Mouse (Mus musculus): ENCODE measurements around the gene Coq9. TPM values are rescaled to one million over a fixed set of nuclear protein-coding genes. Genes with fewer than 3 reads are reported as not detected.

Coq9 gene
- polyA plus RNA-seq, 1 experiment from 2014 or later = 57.2 TPM

- H3K9ac ChIP-seq = no peak overlapping the region
- no peak overlapping the region for H3K4me3 ChIP-seq
- WGBS (ENCODE audit: insufficient replicate concordance) = 61% methylated on average over 7 of the region's 7 CpGs
- H3K9me3 ChIP-seq (replicated peaks) = no peaks in the 10 kb centered on the region
- no peak overlapping the region for H3K27ac ChIP-seq
- H3K36me3 ChIP-seq = no peaks in the 10 kb centered on the region
- H3K4me1 ChIP-seq = peaks cover 57% of the 10 kb centered on the region
- 0 out of 2 replicates have a peak, but pooled peaks have one; percentile 6 for ATAC-seq
- H3K4me2 ChIP-seq = no peak overlapping the region
- peaks cover 30% of the 10 kb centered on the region for H3K27me3 ChIP-seq (replicated peaks)
Observed at GRCm38 (mm10) chr8:94807506-94807905, 30.6 kb upstream of the Coq9 start.

- 63% methylated on average over 6 of the region's 6 CpGs for WGBS (ENCODE audit: insufficient replicate concordance)
- peak; percentile 64 for ATAC-seq
- H3K27me3 ChIP-seq (replicated peaks) = peaks cover 28% of the 10 kb centered on the region
Observed at GRCm38 (mm10) chr8:94808372-94808771, 29.7 kb upstream of the Coq9 start.

GRCm38 (mm10) chr8:94810153-94810552 is 28.0 kb upstream of the Coq9 start, which contains the start of gene Ccl17:
Ccl17 (plus strand) TSS chr8:94810453.
- Histone ChIP-seq H3K4me3 (no peak within 1 kb of the TSS), H3K9ac (no peak within 1 kb of the TSS), H3K27me3 (replicated peaks) (peaks cover 15% of the 10 kb centered on the region; the same call in 1 of the 2 replicates), H3K36me3 (no peaks in the 10 kb centered on the region), H3K4me2 (no peak within 1 kb of the TSS), H3K27ac (peak within 1 kb of the TSS; percentile 21), H3K9me3 (replicated peaks) (no peaks in the 10 kb centered on the region), H3K4me1 (peaks cover 46% of the 10 kb centered on the region)
- WGBS (ENCODE audit: insufficient replicate concordance) = 50% methylated on average over 3 of the region's 3 CpGs
- ATAC-seq = no peak

More at GRCm38 (mm10) chr8:94808372-94808771, 29.7 kb upstream of the Coq9 start:
- H3K9me3 ChIP-seq (replicated peaks) = no peaks in the 10 kb centered on the region
- H3K4me3 ChIP-seq = no peak overlapping the region
- no peak overlapping the region for H3K4me2 ChIP-seq
- no peak overlapping the region; the same call in 1 of the 2 replicates for H3K9ac ChIP-seq
- H3K4me1 ChIP-seq = peaks cover 58% of the 10 kb centered on the region
- no peak overlapping the region for H3K27ac ChIP-seq
- no peaks in the 10 kb centered on the region for H3K36me3 ChIP-seq

GRCm38 (mm10) chr8:94810855-94811254 is 27.3 kb upstream of the Coq9 start:
- ATAC-seq = no peak
- H3K27me3 ChIP-seq (replicated peaks) = peaks cover 14% of the 10 kb centered on the region; the same call in 1 of the 2 replicates
- no peaks in the 10 kb centered on the region for H3K36me3 ChIP-seq
- no peaks in the 10 kb centered on the region for H3K9me3 ChIP-seq (replicated peaks)
- WGBS (ENCODE audit: insufficient replicate concordance) = 80% methylated on average over 5 of the region's 5 CpGs
- no peak overlapping the region for H3K27ac ChIP-seq
- no peak overlapping the region for H3K4me2 ChIP-seq
- no peak overlapping the region for H3K4me3 ChIP-seq
- no peak overlapping the region for H3K9ac ChIP-seq
- H3K4me1 ChIP-seq = peaks cover 41% of the 10 kb centered on the region

GRCm38 (mm10) chr8:94811654-94812053 is 26.5 kb upstream of the Coq9 start:
- no peak overlapping the region for H3K9ac ChIP-seq

GRCm38 (mm10) chr8:94812645-94813098 is 25.4 kb upstream of the Coq9 start:
- no peaks in the 10 kb centered on the region for H3K9me3 ChIP-seq (replicated peaks)
- no peaks in the 10 kb centered on the region for H3K36me3 ChIP-seq
- no peak overlapping the region for H3K4me2 ChIP-seq
- WGBS (ENCODE audit: insufficient replicate concordance) = 30% methylated on average over 6 of the region's 6 CpGs
- H3K4me3 ChIP-seq = no peak overlapping the region
- no peak overlapping the region for H3K27ac ChIP-seq
- H3K27me3 ChIP-seq (replicated peaks) = 0 out of 2 replicates have a peak, but pooled peaks cover 2% of the 10 kb centered on the region
- no peak overlapping the region for H3K9ac ChIP-seq
- ATAC-seq = peak; percentile 41; the same call in 1 of the 2 replicates
- peaks cover 30% of the 10 kb centered on the region for H3K4me1 ChIP-seq

More at GRCm38 (mm10) chr8:94811654-94812053, 26.5 kb upstream of the Coq9 start:
- Histone ChIP-seq H3K27ac (peak overlapping the region; percentile 21; the same call in 1 of the 2 replicates), H3K9me3 (replicated peaks) (no peaks in the 10 kb centered on the region), H3K36me3 (no peaks in the 10 kb centered on the region), H3K27me3 (replicated peaks) (0 out of 2 replicates have a peak, but pooled peaks cover 7% of the 10 kb centered on the region), H3K4me2 (no peak overlapping the region), H3K4me1 (peaks cover 38% of the 10 kb centered on the region), H3K4me3 (no peak overlapping the region)
- WGBS (ENCODE audit: insufficient replicate concordance) = 53% methylated on average over 6 of the region's 6 CpGs
- no peak for ATAC-seq

- peaks cover 12% of the 10 kb centered on the region for H3K4me1 ChIP-seq
- WGBS (ENCODE audit: insufficient replicate concordance) = 0% methylated on average over 1 of the region's 1 CpGs
- H3K27ac ChIP-seq = no peak overlapping the region
- H3K9ac ChIP-seq = no peak overlapping the region
- H3K36me3 ChIP-seq = no peaks in the 10 kb centered on the region
- no peaks in the 10 kb centered on the region for H3K9me3 ChIP-seq (replicated peaks)
- H3K27me3 ChIP-seq (replicated peaks) = no peaks in the 10 kb centered on the region
- H3K4me2 ChIP-seq = no peak overlapping the region
- H3K4me3 ChIP-seq = no peak overlapping the region
- no peak for ATAC-seq
Observed at GRCm38 (mm10) chr8:94814556-94814955, 23.6 kb upstream of the Coq9 start.

GRCm38 (mm10) chr8:94817933-94818332 is 20.2 kb upstream of the Coq9 start:
- 72% methylated on average over 11 of the region's 11 CpGs for WGBS (ENCODE audit: insufficient replicate concordance)

GRCm38 (mm10) chr8:94819671-94820179 is 18.4 kb upstream of the Coq9 start:
- Histone ChIP-seq H3K27me3 (replicated peaks) (no peaks in the 10 kb centered on the region), H3K9me3 (replicated peaks) (no peaks in the 10 kb centered on the region), H3K27ac (peak overlapping the region; percentile 61), H3K9ac (no peak overlapping the region), H3K36me3 (peaks cover 49% of the 10 kb centered on the region), H3K4me1 (peaks cover 26% of the 10 kb centered on the region), H3K4me3 (no peak overlapping the region), H3K4me2 (no peak overlapping the region)
- ATAC-seq = peak; percentile 26; the same call in 1 of the 2 replicates
- WGBS (ENCODE audit: insufficient replicate concordance) = 42% methylated on average over 6 of the region's 6 CpGs

More at GRCm38 (mm10) chr8:94817933-94818332, 20.2 kb upstream of the Coq9 start:
- no peaks in the 10 kb centered on the region for H3K9me3 ChIP-seq (replicated peaks)
- H3K36me3 ChIP-seq = peaks cover 31% of the 10 kb centered on the region
- H3K27me3 ChIP-seq (replicated peaks) = no peaks in the 10 kb centered on the region
- no peak overlapping the region for H3K4me3 ChIP-seq
- H3K9ac ChIP-seq = no peak overlapping the region
- H3K4me2 ChIP-seq = no peak overlapping the region
- no peak for ATAC-seq
- no peak overlapping the region for H3K27ac ChIP-seq
- peaks cover 23% of the 10 kb centered on the region for H3K4me1 ChIP-seq

GRCm38 (mm10) chr8:94820553-94820952 is 17.6 kb upstream of the Coq9 start:
- Histone ChIP-seq H3K4me3 (no peak overlapping the region), H3K36me3 (peaks cover 58% of the 10 kb centered on the region), H3K4me2 (no peak overlapping the region), H3K27me3 (replicated peaks) (no peaks in the 10 kb centered on the region), H3K9me3 (replicated peaks) (no peaks in the 10 kb centered on the region), H3K9ac (no peak overlapping the region; the same call in 1 of the 2 replicates), H3K4me1 (peaks cover 26% of the 10 kb centered on the region), H3K27ac (no peak overlapping the region)
- ATAC-seq = no peak
- 84% methylated on average over 7 of the region's 7 CpGs for WGBS (ENCODE audit: insufficient replicate concordance)

- Histone ChIP-seq H3K27me3 (replicated peaks) (no peaks in the 10 kb centered on the region), H3K9me3 (replicated peaks) (no peaks in the 10 kb centered on the region), H3K36me3 (peaks cover 66% of the 10 kb centered on the region), H3K4me2 (no peak overlapping the region), H3K4me3 (no peak overlapping the region), H3K4me1 (peaks cover 26% of the 10 kb centered on the region), H3K27ac (no peak overlapping the region), H3K9ac (no peak overlapping the region)
- no peak for ATAC-seq
- 95% methylated on average over 2 of the region's 2 CpGs for WGBS (ENCODE audit: insufficient replicate concordance)
Observed at GRCm38 (mm10) chr8:94821381-94821780, 16.7 kb upstream of the Coq9 start.

GRCm38 (mm10) chr8:94822637-94823560 is 15.2 kb upstream of the Coq9 start:
- H3K27me3 ChIP-seq (replicated peaks) = no peaks in the 10 kb centered on the region
- no peak overlapping the region for H3K9ac ChIP-seq
- no peaks in the 10 kb centered on the region for H3K9me3 ChIP-seq (replicated peaks)
- H3K4me1 ChIP-seq = peaks cover 26% of the 10 kb centered on the region
- H3K4me2 ChIP-seq = no peak overlapping the region
- H3K27ac ChIP-seq = 0 out of 2 replicates have a peak overlapping the region, but pooled peaks have one; percentile 34
- H3K4me3 ChIP-seq = no peak overlapping the region
- WGBS (ENCODE audit: insufficient replicate concordance) = 84% methylated on average over 23 of the region's 23 CpGs
- ATAC-seq = peak; percentile 76
- peaks cover 79% of the 10 kb centered on the region for H3K36me3 ChIP-seq

All from liver, embryonic 12.5 days (tissue).